Mouse (Mus musculus) testis, adult 2 months (tissue): Measurements from ENCODE around the gene Trim72.

Experiments used
- CTCF ChIP-seq: fragments of 200-500 bp; IDR thresholded peaks from 2 replicates; pipeline ENCODE4 v1.5.1; 2012; ENCODE audit warnings: low read depth, mild to moderate bottlenecking, inconsistent platforms, low read length, moderate library complexity; ENCODE audit not compliant: control insufficient read depth, insufficient read depth, insufficient replicate concordance
- POLR2A ChIP-seq: fragments of 200-500 bp; IDR thresholded peaks from 2 replicates; pipeline ENCODE4 v1.6.1; 2012; ENCODE audit warnings: low read depth, mild to moderate bottlenecking, inconsistent platforms, low read length, moderate library complexity; ENCODE audit not compliant: control insufficient read depth

DNA sequence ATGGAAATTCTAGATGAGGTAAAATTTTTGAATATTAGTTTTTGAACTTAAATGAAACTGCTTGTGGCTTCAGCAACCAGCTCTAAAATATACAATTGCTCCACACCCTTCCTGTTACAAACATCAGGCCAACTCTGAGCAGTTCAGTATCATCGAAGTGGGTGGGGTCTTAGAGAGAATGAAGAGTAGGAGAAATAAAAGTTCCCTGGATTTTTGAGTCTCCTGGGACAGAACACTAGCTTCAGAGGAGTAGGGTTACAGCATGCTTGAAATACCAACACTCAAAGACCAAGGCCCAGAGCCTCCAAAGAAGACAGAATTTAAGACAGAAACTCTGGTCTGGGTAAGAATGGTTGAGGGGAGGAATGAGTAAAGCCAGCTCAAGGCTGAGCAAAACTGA lies 4.3 kb upstream of the Trim72 start:
- TF ChIP-seq CTCF (no peak), POLR2A (no peak)
